Mouse (Mus musculus): ENCODE data around the gene Akap12.

Gene Akap12

DNA sequence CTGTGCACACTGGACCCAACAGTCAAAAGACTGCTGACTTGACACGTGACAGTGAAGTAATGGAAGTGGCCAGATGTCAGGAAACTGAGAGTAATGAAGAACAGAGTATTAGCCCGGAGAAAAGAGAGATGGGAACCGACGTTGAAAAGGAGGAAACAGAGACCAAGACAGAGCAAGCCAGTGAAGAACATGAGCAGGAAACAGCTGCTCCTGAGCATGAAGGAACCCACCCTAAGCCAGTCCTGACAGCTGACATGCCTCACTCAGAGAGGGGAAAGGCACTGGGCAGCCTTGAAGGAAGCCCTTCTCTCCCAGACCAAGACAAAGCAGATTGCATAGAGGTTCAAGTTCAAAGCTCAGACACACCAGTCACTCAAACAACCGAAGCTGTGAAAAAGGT is 90.5 kb downstream of the Akap12 start:
- no peak for DNase-seq (ENCODE audit: low spot score in 2 of 2)

DNA sequence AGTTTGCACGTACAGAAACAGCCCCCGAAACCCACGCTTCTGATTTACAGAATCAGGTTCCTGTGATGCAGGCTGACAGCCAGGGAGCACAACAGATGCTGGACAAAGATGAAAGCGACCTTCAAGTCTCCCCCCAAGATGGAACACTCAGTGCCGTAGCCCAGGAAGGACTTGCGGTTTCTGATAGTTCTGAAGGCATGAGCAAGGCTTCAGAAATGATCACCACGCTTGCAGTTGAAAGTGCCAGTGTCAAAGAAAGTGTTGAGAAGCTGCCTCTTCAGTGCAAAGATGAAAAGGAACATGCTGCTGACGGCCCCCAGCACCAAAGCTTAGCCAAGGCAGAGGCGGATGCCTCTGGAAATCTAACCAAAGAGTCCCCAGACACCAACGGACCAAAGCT is 91.3 kb downstream of the Akap12 start:
- DNase-seq (ENCODE audit: low spot score in 2 of 2) = no peak

DNA sequence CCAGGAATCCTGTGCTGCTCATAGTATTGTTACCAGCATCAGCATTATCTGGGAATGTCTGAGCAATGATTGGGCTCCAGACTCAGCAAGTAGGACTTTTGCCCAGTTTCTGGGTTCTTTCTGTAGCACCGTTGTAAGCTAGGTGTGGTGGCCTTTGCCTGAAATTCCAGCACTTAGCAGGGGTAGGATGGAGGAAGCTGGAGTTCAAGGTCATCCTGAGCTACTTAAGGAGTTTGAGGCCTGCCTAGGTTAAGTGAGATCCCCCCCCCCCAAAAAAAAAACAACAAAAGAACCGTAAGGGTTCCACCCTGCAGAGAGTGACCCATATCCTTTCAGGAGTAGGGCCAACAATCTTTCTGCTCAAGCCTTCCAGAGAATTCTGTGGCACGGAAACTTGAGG is 98.4 kb downstream of the Akap12 start:
- DNase-seq (ENCODE audit: low spot score in 2 of 2) = no peak

DNA sequence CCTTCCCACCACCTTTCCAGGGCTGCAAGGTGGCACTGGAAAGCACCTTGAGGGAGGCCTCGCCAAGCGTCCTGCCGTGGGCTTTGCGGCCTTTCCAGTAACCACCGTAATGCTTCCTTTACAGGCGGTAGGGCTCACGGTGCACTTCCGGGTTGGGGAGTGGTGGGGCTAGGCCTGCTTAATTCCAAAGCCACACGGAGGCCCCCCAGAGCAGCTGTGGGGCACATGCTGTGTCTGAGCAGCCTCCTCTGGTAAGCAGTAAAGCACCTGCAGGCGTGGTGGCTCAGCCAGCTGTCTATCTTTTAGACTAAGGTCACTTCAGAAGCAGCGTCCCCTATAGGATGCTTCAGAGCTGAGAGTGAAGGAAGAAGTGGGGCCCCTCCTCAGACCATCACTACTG is 103.9 kb downstream of the Akap12 start:
- no peak for DNase-seq (ENCODE audit: low spot score in 2 of 2)

DNA sequence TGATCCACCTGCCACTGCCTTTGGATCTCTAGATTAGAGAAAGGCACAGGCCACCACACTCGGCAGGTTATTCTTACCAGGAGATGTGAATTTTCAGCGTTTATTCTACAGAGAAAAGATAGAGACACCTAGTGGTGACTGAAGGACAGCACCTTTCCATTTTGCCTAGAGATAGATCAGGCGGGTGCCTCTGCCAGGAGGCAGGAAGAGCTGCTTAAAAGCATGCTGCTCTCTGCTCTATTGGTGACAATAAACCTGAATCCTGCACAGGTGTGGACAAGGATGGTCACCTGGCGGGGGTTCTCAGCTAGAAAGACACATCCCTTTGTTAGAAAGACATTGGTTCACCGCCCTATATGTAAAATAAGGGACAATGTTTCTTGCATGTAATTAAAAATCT is 105.8 kb downstream of the Akap12 start:
- DNase-seq (ENCODE audit: low spot score in 2 of 2) = no peak

DNA sequence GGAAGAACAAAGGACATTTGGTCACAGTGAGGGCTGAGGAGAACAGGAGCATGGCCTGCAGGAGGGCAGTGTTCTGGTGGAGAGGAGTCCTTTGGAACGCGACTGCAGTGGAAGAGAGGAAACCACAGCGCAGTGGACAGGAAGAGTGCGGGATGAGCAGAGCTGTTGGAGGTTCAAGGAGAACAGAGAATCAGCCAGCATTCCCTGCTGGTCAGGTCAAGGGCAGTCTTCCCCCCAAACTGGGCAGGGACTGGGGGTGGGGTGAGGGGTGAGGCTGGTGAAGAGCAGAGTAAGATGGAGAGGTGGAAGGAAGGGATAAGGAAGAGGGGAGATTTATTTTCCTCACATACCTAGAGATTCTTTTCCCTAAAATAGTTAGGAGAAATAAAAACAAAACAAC is 107.4 kb downstream of the Akap12 start:
- DNase-seq (ENCODE audit: low spot score in 2 of 2) = no peak

DNA sequence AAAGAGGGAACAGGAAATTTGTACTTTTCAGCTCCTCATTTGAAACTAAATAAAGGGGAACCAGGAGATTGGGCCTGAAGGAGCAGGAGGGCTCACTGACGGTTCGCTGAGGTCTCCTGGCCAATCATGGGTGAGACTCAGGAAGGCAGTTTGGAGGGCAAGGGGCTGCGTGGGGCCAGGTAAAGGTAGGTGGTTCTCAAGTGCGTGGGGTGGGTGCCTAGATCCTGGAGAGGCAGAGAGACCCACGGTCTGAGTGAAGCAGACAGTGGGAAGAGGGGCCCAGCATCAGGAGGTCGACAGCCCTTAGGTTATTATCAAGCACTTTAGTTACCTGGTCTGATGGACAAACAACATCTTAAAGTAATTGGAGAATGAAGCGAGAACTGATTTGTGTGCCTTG is 108.1 kb downstream of the Akap12 start:
- no peak for DNase-seq (ENCODE audit: low spot score in 2 of 2)

DNA sequence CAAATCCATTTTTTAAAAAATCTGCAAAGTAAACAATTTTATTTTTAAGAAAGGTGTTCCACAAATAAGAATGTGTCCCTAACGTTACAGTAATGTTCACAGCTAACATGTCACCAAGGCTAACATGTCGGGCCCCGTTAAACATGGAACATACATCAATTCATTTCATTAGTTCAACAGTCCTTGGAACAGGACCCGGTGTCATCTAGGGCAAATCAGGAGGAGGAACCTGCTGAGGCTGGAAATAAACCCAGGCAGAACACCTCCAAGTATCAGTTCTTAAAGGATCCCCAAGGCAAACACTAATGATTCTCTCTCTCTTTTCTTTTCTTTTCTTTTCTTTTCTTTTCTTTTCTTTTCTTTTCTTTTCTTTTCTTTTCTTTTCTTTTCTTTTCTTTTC is 108.6 kb downstream of the Akap12 start:
- no peak for DNase-seq (ENCODE audit: low spot score in 2 of 2)

DNA sequence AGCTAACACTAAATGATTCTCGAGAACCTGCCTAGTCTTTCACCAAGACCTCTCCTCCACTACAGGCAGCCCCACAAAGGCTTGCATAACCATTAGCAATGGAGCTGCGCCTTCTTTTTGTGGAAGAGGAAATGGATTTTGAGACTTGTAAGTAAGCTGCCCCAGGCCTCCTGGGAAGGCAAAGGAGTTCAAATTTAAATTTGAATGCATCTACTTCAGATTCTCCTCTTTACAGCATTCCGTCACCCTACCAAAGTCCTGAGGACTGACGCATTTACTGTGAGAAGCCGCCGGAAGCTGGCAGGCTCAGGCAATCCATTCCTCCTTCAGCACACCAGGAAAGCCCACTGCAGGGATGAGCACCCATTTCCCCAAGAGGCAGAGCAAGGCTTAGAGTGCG is 109.1 kb downstream of the Akap12 start:
- DNase-seq (ENCODE audit: low spot score in 2 of 2) = no peak

DNA sequence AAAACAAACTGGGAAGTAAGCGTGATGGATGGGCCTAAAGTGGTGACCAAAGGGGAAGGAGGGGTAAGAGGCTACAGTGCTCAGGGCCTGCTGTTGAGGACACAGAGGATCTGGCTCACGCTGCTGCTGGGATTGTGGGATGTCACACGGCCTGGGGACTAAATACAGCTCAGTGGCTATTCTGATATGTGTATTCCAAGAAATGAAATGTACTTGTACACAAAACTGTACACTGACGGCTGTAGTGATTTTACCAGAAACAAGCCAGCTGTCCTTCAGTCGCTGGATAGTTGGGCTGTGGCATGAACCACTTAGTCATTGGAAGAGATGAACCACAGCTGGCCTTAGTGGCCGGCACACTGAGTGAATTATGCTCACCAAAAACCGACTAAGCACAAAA is 110.3 kb downstream of the Akap12 start:
- peak in 1 of 2 experiments; percentile 8 for DNase-seq (ENCODE audit: low spot score in 2 of 2)

DNA sequence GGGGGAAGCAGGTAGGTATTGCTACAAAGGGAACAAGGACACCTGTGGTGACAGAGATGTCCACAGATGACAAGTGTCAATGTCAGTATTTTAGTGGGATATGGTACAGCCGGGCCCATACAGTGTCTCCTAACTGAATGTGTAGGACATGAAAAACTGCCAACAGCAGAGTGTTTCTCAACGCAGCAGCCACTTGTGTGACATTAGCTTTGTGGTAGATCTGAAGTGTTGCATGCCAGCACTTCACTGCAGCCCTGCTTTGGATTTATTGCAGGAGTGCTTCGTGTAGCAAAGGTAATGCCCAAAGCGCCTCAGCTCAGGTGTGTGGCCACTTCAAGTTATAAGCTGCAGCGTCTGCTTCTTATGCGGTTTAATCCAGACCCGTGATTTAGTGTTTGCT is 110.8 kb downstream of the Akap12 start:
- no peak for DNase-seq (ENCODE audit: low spot score in 2 of 2)

DNA sequence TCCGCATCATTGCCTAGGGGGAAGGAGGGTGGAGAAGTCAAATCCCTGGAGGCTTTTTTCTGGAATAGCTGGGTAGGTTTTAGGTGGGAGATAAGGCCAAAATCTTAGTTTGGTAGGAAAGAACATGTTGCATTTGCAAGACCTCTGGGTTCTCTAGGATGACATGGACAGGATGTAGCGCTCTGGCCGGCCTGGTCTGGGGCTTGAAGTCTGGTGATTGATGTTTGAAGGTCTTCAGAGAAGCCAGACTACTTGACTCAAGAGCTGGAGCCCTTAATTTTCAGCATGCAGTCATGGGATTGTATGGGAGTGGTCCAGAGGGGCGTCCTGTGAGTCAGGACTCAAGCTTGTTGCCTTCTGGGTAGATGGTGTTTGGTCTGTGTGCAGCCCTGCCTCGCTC is 114.6 kb downstream of the Akap12 start:
- no peak for DNase-seq (ENCODE audit: low spot score in 2 of 2)

DNA sequence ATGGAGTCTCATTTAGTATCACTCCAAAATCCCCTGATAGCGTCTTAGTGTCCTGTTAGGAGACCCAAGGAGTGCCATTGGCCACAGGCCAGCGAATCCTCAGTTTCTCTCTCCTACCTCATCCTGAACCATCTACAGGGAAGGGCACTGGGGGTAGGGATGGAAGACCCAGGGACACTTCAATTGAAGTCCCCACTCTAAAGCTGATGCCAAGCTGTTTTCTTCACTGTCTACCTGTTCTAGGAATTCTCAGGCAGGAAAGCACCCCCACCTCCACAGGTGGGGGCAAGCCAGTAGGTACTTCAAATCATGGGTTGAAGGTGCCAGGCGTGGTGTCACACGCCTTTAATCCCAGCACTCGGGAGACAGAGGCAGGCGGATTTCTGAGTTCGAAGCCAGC is 118.1 kb downstream of the Akap12 start:
- no peak for DNase-seq (ENCODE audit: low spot score in 2 of 2)

DNA sequence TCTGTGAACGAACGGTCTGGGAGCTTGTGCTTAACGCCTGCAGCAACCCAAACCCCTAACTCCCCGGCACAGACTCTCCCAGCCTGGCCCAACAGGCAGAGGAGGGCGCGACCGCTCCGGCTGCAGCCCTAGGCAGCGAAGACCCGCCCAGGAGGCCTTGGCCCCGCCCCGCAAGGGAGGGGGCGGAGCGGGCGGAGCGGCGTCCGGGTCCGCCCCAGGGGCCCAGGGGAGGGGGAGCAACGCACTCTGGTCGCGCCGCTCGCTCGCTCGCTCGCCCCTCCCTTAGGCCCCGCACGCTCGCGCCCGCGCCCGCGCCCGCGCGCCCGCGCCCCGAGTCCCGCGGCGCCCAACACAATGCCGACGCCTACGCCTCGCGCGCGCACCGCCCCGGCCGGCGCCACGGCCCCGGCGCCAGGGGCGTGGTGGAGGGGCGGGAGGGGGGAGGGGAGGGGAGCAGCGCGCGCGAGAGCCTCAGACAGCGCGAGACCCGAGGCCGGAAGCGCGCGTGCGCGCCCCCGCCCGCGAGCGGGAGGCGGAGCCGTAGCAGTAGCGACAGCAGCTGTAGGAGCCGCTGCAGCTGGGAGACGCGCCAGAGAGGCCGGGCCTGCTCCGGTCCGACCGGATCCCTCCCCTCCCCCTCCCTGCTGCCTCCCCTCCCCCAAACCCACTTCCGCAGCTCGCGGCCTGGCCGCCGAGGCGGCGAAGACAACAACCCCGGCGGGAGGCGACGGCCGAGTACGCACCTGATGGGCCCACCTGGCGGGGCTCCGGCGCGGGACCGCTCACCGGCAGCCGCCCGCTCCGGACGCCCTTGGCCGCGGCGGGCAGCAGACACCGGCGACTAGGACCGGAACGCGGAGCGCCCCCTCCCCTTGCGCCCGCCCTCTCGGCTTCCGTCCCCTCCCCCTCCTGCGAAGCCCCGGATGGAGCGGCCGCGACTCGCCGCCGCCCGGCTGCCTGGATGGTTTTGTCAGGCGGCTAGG is 120.7 kb downstream of the Akap12 start:
- DNase-seq (ENCODE audit: low spot score in 2 of 2) = peak; percentile 91 to 94

DNA sequence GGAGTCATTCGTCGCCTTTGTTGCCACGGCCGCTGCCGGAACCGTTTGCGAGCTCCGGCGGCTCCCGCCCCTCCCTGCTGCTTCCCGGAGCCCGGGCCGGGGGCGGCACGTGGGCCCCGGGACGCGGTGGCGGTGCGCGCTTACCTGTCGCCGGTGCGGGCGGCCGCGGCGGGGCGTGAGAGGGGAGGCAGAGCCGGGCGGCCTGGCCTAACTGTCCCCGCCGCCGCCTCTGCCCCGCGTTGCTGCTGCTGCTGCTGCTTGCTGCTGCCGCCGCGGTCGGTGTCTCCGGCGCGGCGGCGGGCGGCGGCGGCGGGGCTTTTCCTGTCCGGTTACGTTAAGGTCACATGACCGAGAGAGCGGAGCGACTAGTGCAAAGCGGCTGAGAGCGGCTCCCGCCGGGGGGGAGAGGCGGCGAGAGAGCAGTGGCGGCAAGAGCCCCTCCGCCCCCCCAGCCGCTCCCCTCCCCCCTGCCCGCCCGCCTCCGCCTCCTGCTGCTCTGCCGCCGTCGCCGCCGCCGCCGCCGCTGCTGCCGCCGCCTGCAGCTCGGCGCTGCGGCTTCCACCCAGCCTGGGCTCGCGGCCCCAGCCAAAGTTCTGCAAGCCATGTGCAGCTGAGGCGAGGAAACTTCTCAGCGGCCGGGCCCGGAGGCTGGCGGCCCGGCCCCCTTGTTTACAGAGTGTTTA is 121.7 kb downstream of the Akap12 start, which contains the start of gene Zbtb2:
Zbtb2 (minus strand) TSS at position 408 of the 683 bp plus-strand sequence.
- DNase-seq (ENCODE audit: low spot score in 2 of 2) = peak; percentile 23 to 55

DNA sequence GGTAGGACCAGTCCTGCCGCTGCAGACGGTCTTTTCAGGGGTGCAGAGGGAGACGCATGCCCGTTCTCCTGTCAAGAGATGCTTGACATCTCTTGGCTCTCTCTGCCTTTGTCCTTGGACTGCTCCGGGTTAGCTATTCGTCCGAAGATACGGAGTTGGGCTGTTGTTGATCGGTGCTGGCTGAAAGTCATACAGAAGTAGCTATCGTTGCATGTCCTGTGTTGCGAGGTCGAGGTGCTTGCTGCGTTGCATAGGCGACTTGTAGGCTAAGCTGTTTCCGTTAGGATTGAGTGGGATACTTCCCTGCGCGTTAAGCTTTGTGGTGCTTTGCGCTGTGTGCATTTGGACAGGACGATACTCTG is 122.2 kb downstream of the Akap12 start:
- peak in 1 of 2 experiments; percentile 34 for DNase-seq (ENCODE audit: low spot score in 2 of 2)

DNA sequence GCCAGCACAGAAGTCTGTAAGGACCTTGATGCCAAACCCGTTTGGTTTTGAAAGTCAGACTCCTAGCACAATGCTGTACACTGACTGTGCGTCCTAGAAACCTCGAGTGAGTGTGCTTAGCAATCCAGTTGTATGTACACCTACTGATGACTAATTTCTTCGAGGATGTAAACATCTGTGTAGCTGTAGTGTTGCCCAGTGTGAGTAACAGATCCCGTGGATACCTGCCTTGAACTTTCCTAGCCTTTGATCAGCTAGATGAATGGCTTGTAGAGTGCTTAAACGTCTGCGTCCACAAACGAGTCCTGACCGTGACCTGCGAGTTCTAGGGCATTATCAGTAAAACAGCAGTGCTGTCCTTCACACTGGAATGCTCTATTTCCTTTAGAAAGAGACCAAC is 122.9 kb downstream of the Akap12 start:
- DNase-seq (ENCODE audit: low spot score in 2 of 2) = no peak

DNA sequence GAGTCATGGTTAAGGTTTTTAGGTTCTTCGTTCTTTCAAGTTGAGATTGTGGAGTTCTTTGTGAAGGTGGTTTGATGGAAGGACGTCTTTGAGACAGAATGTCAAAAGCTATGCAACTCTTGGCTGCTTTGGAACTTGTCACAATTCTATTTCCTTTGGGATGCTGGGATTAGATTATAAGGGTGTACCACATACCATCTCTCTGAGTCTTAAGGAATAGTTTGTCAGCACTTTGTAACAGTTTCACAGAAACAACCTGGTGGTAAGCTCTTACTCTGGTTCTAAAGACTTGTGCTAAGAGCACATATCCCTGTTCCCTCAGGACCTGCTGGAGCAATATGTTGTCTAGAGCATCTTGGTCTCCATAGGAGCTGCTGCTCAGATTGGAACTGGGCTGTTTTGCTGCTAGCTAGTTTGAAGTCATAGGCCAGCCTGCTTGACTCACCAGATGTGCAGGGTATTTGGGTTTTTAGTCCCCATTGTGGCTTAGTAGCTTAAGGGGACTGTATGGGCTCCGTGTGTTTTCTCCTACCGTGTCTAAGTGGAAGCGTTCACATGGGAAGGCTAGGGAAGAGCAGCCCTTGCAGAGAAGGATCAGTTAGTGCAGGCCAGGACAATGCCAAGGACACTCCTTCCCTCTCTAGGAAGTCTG is 123.4 kb downstream of the Akap12 start:
- no peak for DNase-seq (ENCODE audit: low spot score in 2 of 2)

DNA sequence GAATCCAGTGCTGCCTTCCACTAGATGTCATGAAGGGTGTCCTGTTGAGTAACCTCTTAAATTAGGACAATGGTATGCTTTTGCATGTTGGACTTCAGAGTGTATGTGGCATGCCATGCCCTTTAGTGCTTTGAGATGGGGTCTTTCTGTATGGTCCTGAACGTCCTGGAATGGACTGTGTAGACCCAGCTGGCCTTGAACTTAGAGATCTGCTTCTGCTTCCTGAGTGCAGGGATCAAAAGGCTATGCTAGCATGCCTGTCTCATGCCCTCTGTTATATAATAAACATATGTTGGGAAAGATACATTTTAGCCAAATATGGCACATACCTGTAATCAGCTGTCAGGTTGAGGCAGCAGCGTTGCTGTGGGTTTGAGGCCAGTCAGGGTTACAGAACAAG is 124.4 kb downstream of the Akap12 start:
- DNase-seq (ENCODE audit: low spot score in 2 of 2) = no peak

DNA sequence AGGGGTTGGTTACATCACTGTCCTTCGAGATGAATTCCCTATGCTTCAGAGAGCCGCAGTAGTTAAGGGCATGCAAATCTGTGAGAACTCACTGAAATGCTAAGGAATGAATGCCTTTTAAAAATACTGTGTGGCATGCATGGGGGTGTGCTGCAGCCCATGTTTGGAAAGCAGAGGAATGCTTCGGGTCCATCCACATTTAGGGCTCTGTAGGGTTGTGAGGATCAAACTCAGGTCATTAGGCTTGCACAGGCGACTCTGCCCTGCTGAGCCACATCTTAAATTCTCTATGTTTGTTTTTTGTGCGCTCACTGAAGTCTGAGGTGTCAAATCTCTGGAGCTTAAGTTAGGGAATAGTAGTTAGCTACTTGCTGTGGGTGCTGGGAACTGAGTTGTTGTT is 124.9 kb downstream of the Akap12 start:
- DNase-seq (ENCODE audit: low spot score in 2 of 2) = no peak

DNA sequence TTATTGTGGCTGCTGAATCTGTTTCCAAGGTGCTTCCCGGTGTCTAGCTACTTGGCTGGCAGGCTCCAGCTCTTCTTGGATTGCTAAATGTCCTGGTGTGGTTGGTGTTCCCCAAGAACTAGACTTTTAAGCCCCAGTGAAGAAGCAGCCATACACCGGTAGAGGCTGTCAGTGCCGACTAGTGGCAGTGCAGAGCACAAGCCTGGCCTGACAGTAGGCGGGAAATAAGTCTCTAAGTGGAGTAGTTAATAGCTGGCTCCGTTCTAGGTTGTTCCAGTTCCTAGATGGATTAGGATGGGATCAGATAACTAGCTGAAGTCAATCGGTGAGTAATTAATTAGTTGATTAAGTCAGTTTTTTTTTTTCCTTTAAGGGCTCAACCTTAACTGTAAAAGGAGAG is 125.7 kb downstream of the Akap12 start:
- DNase-seq (ENCODE audit: low spot score in 2 of 2) = peak; percentile 26 to 35

DNA sequence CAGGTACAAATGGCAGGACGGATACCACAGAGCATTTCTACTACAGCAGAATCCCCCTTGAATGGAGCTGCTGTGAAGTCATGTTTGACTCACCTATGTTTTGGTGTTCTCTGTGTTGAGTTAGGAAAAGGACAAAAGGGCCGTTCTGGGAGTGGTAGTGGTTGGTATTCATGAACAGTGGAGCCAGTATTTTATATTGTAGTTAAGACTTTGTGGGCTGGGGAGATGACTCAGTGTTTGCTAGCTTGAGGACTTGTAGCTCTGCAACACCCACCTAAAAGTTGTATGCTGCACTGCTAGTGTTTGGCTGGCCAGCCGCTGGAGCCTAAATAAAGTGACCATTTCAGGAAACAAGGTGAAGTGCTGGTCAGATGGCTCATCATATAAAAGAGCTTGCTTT is 129.1 kb downstream of the Akap12 start:
- DNase-seq (ENCODE audit: low spot score in 2 of 2) = no peak

DNA sequence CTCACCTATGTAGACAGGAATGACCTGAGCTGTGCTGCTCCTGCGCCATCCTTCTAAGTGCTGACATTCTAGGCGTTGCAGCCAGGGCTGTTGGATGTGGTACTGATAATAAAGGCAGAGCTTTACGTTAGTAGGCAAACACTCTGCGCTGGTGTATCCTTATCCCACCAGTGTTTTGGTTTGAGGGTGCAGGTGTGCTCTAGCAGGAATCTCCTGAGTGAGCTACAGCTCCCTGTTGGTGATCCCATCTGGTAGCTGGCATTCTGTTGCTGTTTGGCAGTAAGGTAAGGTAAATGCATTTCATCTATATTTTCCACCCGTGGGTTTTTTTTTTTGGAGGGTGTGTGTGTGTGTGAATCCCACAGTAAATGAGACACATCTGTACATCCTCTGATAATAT is 131.9 kb downstream of the Akap12 start:
- DNase-seq (ENCODE audit: low spot score in 2 of 2) = no peak

Measured in urinary bladder, postnatal 36 days (tissue).